Mouse (Mus musculus) midbrain, postnatal 0 days (tissue): ENCODE results near the gene Magea8. TPM values are rescaled to one million over a fixed set of nuclear protein-coding genes. Genes with fewer than 3 reads are reported as not detected.
"Not testable (repeated sequence)": the region's sequence is repeated elsewhere in the genome, so short reads cannot be mapped to it uniquely, and the experiment has no call there.

Experiments used
- ATAC-seq: fragments of 200-750 bp; cut with Nextera tagmentation; 2 replicates; pipeline ENCODE4 v1.8.0; 2017; ENCODE audit warnings: moderate number of reproducible peaks, mild to moderate bottlenecking, moderate TSS enrichment, moderate library complexity; ENCODE audit not compliant: low FRiP score
- DNase-seq: peaks from one replicate; pipeline ENCODE4 v3.0.0-alpha.2; 2015; ENCODE audit warnings: low spot score
- H3K27ac ChIP-seq: fragments of 300-500 bp; sonication (generic); 2 replicates; pipeline ENCODE4 v1.5.1; 2014; ENCODE audit warnings: low read depth, mild to moderate bottlenecking, low read length, mixed read lengths
- H3K27me3 ChIP-seq: fragments of 300-500 bp; sonication (generic); 2 replicates; pipeline ENCODE4 v1.6.1; 2014; ENCODE audit warnings: low read length, control low read depth, mixed read lengths; ENCODE audit not compliant: insufficient read depth
- H3K36me3 ChIP-seq: fragments of 300-500 bp; sonication (generic); 2 replicates; pipeline ENCODE4 v1.6.1; 2014; ENCODE audit warnings: low read length, control low read depth, mixed read lengths; ENCODE audit not compliant: insufficient read depth
- H3K4me1 ChIP-seq: fragments of 300-500 bp; sonication (generic); 2 replicates; pipeline ENCODE4 v1.6.1; 2014; ENCODE audit warnings: mild to moderate bottlenecking, control low read depth, antibody characterized with exemption, low read length, mixed read lengths; ENCODE audit not compliant: insufficient read depth
- H3K4me2 ChIP-seq: fragments of 300-500 bp; sonication (generic); 2 replicates; pipeline ENCODE4 v1.6.1; 2014; ENCODE audit warnings: low read depth, mild to moderate bottlenecking, low read length, mixed read lengths; ENCODE audit not compliant: poor library complexity, severe bottlenecking
- H3K4me3 ChIP-seq: fragments of 300-500 bp; sonication (generic); 2 replicates; pipeline ENCODE4 v1.5.1; 2014; ENCODE audit warnings: low read depth, mild to moderate bottlenecking, low read length, moderate library complexity
- H3K9ac ChIP-seq: fragments of 300-500 bp; sonication (generic); replicated peaks from 2 replicates; pipeline ENCODE4 v1.6.1; 2014; ENCODE audit warnings: mild to moderate bottlenecking, low read length, moderate library complexity, mixed read lengths; ENCODE audit not compliant: poor library complexity, severe bottlenecking
- H3K9me3 ChIP-seq: fragments of 300-500 bp; sonication (generic); 2 replicates; pipeline ENCODE4 v1.6.1; 2016; ENCODE audit warnings: low read length, control low read depth
- WGBS: fragments of 180-500 bp; shearing (Covaris S2); extraction: QIAGEN DNeasy Blood & Tissue Kit; methylation state at CpG from one replicate; pipeline ENCODE4 v1.1.7; 2014; 5-methylcytosine and 5-hydroxymethylcytosine counted together
- polyA plus RNA-seq: library from polyadenylated mRNA; unstranded; fragments of >200 nt; fragmentation: Nextera tagmentation; extraction: Ambion mirVana; gene quantifications from 2 replicates; pipeline ENCODE4 v1.2.1, GENCODE M21; 2015
- total RNA-seq: library from RNA; depleted of rRNA; stranded (reverse); fragments of >200 nt; gene quantifications from 2 replicates; pipeline ENCODE4 v1.2.3, GENCODE M21; 2014; rRNA removed

Gene Magea8
- total RNA-seq (not detected in 2 replicates), polyA plus RNA-seq (not detected in 2 replicates)

GRCm38 (mm10) chrX:154995750-154996149 lies at the start of gene Magea8:
Gene Magea8, minus strand, starts transcription at chrX:154995850.
- not testable (repeated sequence) for H3K4me2 ChIP-seq, H3K4me1 ChIP-seq, ATAC-seq, H3K4me3 ChIP-seq, H3K36me3 ChIP-seq, H3K9me3 ChIP-seq, H3K27ac ChIP-seq, DNase-seq, H3K9ac ChIP-seq, H3K27me3 ChIP-seq
- WGBS: 84% methylated on average over 9 of the region's 11 CpGs

- not testable (repeated sequence) for H3K4me2 ChIP-seq, H3K4me3 ChIP-seq, H3K9ac ChIP-seq, H3K4me1 ChIP-seq, DNase-seq, H3K27me3 ChIP-seq, H3K36me3 ChIP-seq, ATAC-seq, H3K27ac ChIP-seq, H3K9me3 ChIP-seq
- WGBS: 33% methylated on average over 1 of the region's 1 CpGs
Observed at GRCm38 (mm10) chrX:154949405-154949804, 46.2 kb downstream of the Magea8 start, which contains the start of gene Magea3. Gene Magea3, minus strand, starts transcription at chrX:154949505.

- ATAC-seq, DNase-seq, H3K27ac ChIP-seq, H3K4me2 ChIP-seq, H3K9me3 ChIP-seq, H3K36me3 ChIP-seq, H3K4me1 ChIP-seq, H3K4me3 ChIP-seq, H3K27me3 ChIP-seq, H3K9ac ChIP-seq: not testable (repeated sequence)
- 75% methylated on average over 1 of the region's 1 CpGs for WGBS
Observed at GRCm38 (mm10) chrX:154935887-154936286, 59.8 kb downstream of the Magea8 start, which contains the start of gene Magea6. Gene Magea6, minus strand, starts transcription at chrX:154935987.

Other genes starting within 250 kb of the Magea8 start
- gene Cldn34b1, start 105.6 kb downstream of the Magea8 start, total RNA-seq: not detected in 2 replicates
- gene Cldn34b1, start 105.6 kb downstream of the Magea8 start, polyA plus RNA-seq: not detected in 2 replicates
- gene Magea6, start 59.9 kb downstream of the Magea8 start, total RNA-seq: not detected in 2 replicates
- not detected in 2 replicates for gene Magea6, start 59.9 kb downstream of the Magea8 start, polyA plus RNA-seq
- not detected in 2 replicates for gene Magea3, start 46.3 kb downstream of the Magea8 start, total RNA-seq
- gene Magea3, start 46.3 kb downstream of the Magea8 start, polyA plus RNA-seq: not detected in 2 replicates
- not detected in 2 replicates for gene Magea5, start 67.3 kb upstream of the Magea8 start, total RNA-seq
- not detected in 2 replicates for gene Magea5, start 67.3 kb upstream of the Magea8 start, polyA plus RNA-seq
- gene Magea1, start 93.9 kb upstream of the Magea8 start, total RNA-seq: not detected in 2 replicates
- not detected in 2 replicates for gene Magea1, start 93.9 kb upstream of the Magea8 start, polyA plus RNA-seq
- gene Magea2, start 97.8 kb upstream of the Magea8 start, total RNA-seq: not detected in 2 replicates
- gene Magea2, start 97.8 kb upstream of the Magea8 start, polyA plus RNA-seq: not detected in 2 replicates
- gene Cldn34b2, start 132.6 kb upstream of the Magea8 start, total RNA-seq: not detected in 2 replicates
- not detected in 2 replicates for gene Cldn34b2, start 132.6 kb upstream of the Magea8 start, polyA plus RNA-seq
- 29.9 and 44.8 TPM in 2 replicates for gene Sat1, start 220.6 kb upstream of the Magea8 start, total RNA-seq
- 88.4 and 93.5 TPM in 2 replicates for gene Sat1, start 220.6 kb upstream of the Magea8 start, polyA plus RNA-seq